ENCODE assay signal across 9 mouse cellular contexts in the genomic region with DNA sequence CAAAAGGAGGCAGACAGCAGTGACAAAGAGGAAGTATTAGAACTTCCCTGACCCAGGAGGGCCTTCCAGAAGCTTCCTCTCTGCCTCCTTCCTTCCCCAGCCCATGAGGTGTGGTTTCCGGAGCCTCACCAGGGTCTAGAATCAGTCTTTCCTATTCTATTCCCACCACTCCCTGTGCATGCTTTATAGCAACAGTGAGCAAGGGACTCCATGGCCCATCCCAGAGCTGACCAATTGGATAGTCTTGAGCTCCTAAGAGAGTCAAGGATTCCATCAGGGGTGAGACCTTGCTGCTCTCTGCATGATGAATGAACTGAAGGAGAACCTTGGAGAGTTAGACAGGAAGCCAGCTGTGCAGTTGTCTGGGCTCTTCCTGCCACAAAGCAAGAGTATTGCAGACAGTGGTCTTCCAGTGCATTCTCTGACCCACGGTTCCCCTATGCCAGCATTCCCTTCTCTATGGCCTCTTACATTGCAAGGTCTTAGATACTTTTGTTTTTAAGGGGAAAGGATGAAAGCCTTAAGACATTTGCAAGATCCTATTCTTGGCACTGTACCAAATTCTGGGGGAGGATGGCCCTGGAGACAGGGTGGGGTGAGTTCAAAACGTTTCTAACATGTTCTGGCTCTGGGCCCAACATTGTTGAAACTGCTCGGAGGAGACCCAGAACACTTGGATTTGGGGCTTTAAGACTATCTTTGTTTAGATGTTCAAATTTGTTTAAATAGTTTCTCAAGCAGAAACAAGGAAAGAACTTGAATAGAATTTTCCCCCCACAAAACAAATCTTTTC. TPM values are rescaled to one million over a fixed set of nuclear protein-coding genes. Genes with fewer than 3 reads are reported as not detected.
A peak's percentile ranks its signal among the peaks of the same experiment; 100 is the strongest.
DNase-seq lines count a peak whose midpoint lies in the region; ATAC-seq and TF ChIP-seq lines count a peak whose summit lies in the region.
"Had no signal": no experiment of that assay in that cellular context is flagged by ENCODE, and none has a peak within 500 bp of the region (broad histone marks: within the 10 kb centered on the region; RNA-seq: fewer than 3 reads in every experiment).

No protein-coding gene starts in this region.

- no peak for TF ChIP-seq CTCF in liver, embryonic 14.5 days (IDR thresholded peaks at IDR 0.05; ENCODE audit: low read depth)

- 37% methylated on average over 4 of the region's 4 CpGs for WGBS in heart, embryonic 16.5 days
- 29% methylated on average over 4 of the region's 4 CpGs for WGBS in liver, embryonic 14.5 days (ENCODE audit: insufficient replicate concordance)

- H3K4me2 ChIP-seq in heart, embryonic 16.5 days (ENCODE audit: low read depth, low read length) = no peak overlapping the region
- H3K4me2 ChIP-seq in liver, embryonic 14.5 days (ENCODE audit: low read depth) = no peak overlapping the region

- H3K27me3 ChIP-seq in heart, embryonic 16.5 days (ENCODE audit: control insufficient read depth, insufficient read depth, low read length) = no peaks in the 10 kb centered on the region
- H3K27me3 ChIP-seq in liver, embryonic 14.5 days (ENCODE audit: control insufficient read depth, insufficient read depth, low read length) = no peaks in the 10 kb centered on the region

- H3K4me3 ChIP-seq in heart, embryonic 16.5 days (ENCODE audit: low read length) = no peak overlapping the region
- H3K4me3 ChIP-seq in liver, embryonic 14.5 days (ENCODE audit: insufficient read depth in 1 of 2, low read depth in 2 of 2, low read length in 2 of 2) = no peak overlapping the region

- peak; percentile 40 for DNase-seq in urinary bladder, postnatal 14 days (ENCODE audit: low spot score)
- no peak for DNase-seq in urinary bladder, postnatal 10 days (ENCODE audit: low spot score)
- no peak for DNase-seq in liver, embryonic 14.5 days (ENCODE audit: low read depth in 3 of 3, low spot score in 3 of 3)
- no peak for DNase-seq in right cerebral cortex, postnatal 14 days
- no peak for DNase-seq in embryo, embryonic 11 days
- no peak for DNase-seq in layer of hippocampus, postnatal 36 days
- DNase-seq in spleen, adult 12 weeks (ENCODE audit: low spot score) = no peak

- peak; percentile 60; the same call in 1 of the 2 replicates for ATAC-seq in heart, embryonic 16.5 days (replicated peaks; ENCODE audit: extremely low read depth, insufficient read depth, low FRiP score)
- 0 out of 2 replicates have a peak, but pooled peaks have one; percentile 28 for ATAC-seq in liver, embryonic 14.5 days (ENCODE audit: insufficient read depth)

- no peak for TF ChIP-seq EP300 in liver, embryonic 14.5 days (IDR thresholded peaks at IDR 0.05; ENCODE audit: low read depth)

- peak overlapping the region; percentile 53 for H3K27ac ChIP-seq in heart, embryonic 16.5 days (ENCODE audit: low read length)
- no peak overlapping the region for H3K27ac ChIP-seq in liver, embryonic 14.5 days

- H3K9ac ChIP-seq in heart, embryonic 16.5 days (ENCODE audit: low read length) = no peak overlapping the region
- H3K9ac ChIP-seq in liver, embryonic 14.5 days (replicated peaks) = no peak overlapping the region

- H3K36me3 ChIP-seq in heart, embryonic 16.5 days (ENCODE audit: control insufficient read depth, insufficient read depth) = no peaks in the 10 kb centered on the region
- H3K36me3 ChIP-seq in liver, embryonic 14.5 days (replicated peaks; ENCODE audit: control insufficient read depth, insufficient read depth, low read depth) = no peaks in the 10 kb centered on the region

- peaks cover 2% of the 10 kb centered on the region; the same call in 1 of the 2 replicates for H3K4me1 ChIP-seq in heart, embryonic 16.5 days (ENCODE audit: control insufficient read depth, insufficient read depth, low read length)
- H3K4me1 ChIP-seq in liver, embryonic 14.5 days (replicated peaks; ENCODE audit: control insufficient read depth in 2 of 2, insufficient read depth in 2 of 2, low read length in 1 of 2) = peaks cover 0 to 12% of the 10 kb centered on the region in 2 experiments; a peak in 2 of 4 replicates

- H3K9me3 ChIP-seq in heart, embryonic 16.5 days (replicated peaks; ENCODE audit: control insufficient read depth, low read length) = no peaks in the 10 kb centered on the region
- H3K9me3 ChIP-seq in liver, embryonic 14.5 days (ENCODE audit: control insufficient read depth, low read length) = no peaks in the 10 kb centered on the region

RNA-seq across cellular contexts. Expression of a gene that starts 17.4 kb away (rescaled TPM):
- 89.5 and 108 TPM in 2 replicates for polyA plus RNA-seq in heart, embryonic 16.5 days (2015; fragmentation: Nextera tagmentation; extraction: Ambion mirVana)
- polyA plus RNA-seq in liver, embryonic 14.5 days (2012; rRNA removed) = 5.0 and 6.2 TPM in 2 replicates
- 10.6 and 11.4 TPM in 2 replicates for polyA plus RNA-seq in liver, embryonic 14.5 days (2014; fragmentation: Nextera tagmentation; extraction: Ambion mirVana)
- total RNA-seq in layer of hippocampus, postnatal 36 days (2021) = 1 to 10 TPM; 4.1 to 5.2 TPM
- total RNA-seq: MEL had no signal
